ENCODE assay signal across 22 mouse cellular contexts in the genomic region with DNA sequence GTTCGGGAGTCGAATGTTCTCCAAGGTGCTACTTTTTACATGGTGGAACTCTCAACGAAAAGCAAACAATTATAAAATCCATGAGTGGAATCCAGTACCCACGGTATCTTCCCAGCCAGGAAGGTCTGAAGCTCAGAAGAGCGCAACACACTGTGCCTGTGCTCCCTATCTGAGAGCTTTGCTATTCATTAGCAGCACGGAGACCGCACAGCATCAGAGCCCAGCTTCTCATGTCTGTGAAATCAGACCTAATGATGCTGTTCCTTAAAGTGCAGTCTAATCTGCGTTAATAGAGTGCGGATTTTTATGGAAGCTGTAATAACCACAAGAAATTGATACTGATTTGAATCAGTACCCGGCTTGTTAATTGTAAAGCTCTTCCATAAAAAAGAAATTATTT. TPM values are rescaled to one million over a fixed set of nuclear protein-coding genes. Genes with fewer than 3 reads are reported as not detected.
DNase-seq lines count a peak whose midpoint lies in the region; ATAC-seq and TF ChIP-seq lines count a peak whose summit lies in the region.
"Had no signal": no experiment of that assay in that cellular context is flagged by ENCODE, and none has a peak within 500 bp of the region (broad histone marks: within the 10 kb centered on the region; RNA-seq: fewer than 3 reads in every experiment).

No protein-coding gene starts in this region.

- intact Hi-C loops in gastrocnemius, adult 2 months (cut with DNase I), result no loop called here

- DNase-seq in forebrain, embryonic 14.5 days (ENCODE audit: low spot score), result peak; percentile 13
- no peak for DNase-seq in forebrain, postnatal 0 days
- peak; percentile 3 for DNase-seq in midbrain, postnatal 0 days (ENCODE audit: low spot score)
- DNase-seq in gastrocnemius, adult 2 months, result no peak
- DNase-seq: adrenal gland, postnatal 14 days; cerebellum, adult 2 months; gastrocnemius, postnatal 14 days; heart, adult 2 months had no signal

- no peak overlapping the region for H3K27ac ChIP-seq in forebrain, embryonic 14.5 days (ENCODE audit: low read depth, low read length)
- H3K27ac ChIP-seq in forebrain, postnatal 0 days (ENCODE audit: low read depth, low read length), result no peak overlapping the region
- H3K27ac ChIP-seq in midbrain, postnatal 0 days (ENCODE audit: low read depth, low read length), result no peak overlapping the region
- H3K27ac ChIP-seq in midbrain, embryonic 16.5 days (ENCODE audit: low read length), result no peak overlapping the region
- H3K27ac ChIP-seq in neural tube, embryonic 14.5 days (ENCODE audit: low read depth, low read length), result no peak overlapping the region
- no peak overlapping the region for H3K27ac ChIP-seq in gastrocnemius, adult 2 months
- H3K27ac ChIP-seq: embryonic facial prominence, embryonic 15.5 days; forebrain, embryonic 15.5 days; heart, adult 2 months; hindbrain, embryonic 10.5 days had no signal

- no peaks in the 10 kb centered on the region for H3K9me3 ChIP-seq in forebrain, embryonic 14.5 days (replicated peaks; ENCODE audit: control insufficient read depth, low read length)
- no peaks in the 10 kb centered on the region for H3K9me3 ChIP-seq in forebrain, postnatal 0 days (ENCODE audit: low read length)
- H3K9me3 ChIP-seq in midbrain, postnatal 0 days (ENCODE audit: low read length), result no peaks in the 10 kb centered on the region
- no peaks in the 10 kb centered on the region for H3K9me3 ChIP-seq in midbrain, embryonic 16.5 days (replicated peaks; ENCODE audit: control insufficient read depth, low read length, poor library complexity, severe bottlenecking)
- H3K9me3 ChIP-seq in neural tube, embryonic 14.5 days (ENCODE audit: control insufficient read depth, low read length), result no peaks in the 10 kb centered on the region
- H3K9me3 ChIP-seq: embryonic facial prominence, embryonic 15.5 days; forebrain, embryonic 15.5 days; heart, embryonic 12.5 days; hindbrain, embryonic 10.5 days had no signal

- no peaks in the 10 kb centered on the region for H3K36me3 ChIP-seq in forebrain, embryonic 14.5 days (ENCODE audit: control insufficient read depth, insufficient read depth, low read length)
- H3K36me3 ChIP-seq in forebrain, postnatal 0 days (ENCODE audit: insufficient read depth), result no peaks in the 10 kb centered on the region
- no peaks in the 10 kb centered on the region for H3K36me3 ChIP-seq in midbrain, postnatal 0 days (ENCODE audit: insufficient read depth, low read length)
- H3K36me3 ChIP-seq in midbrain, embryonic 16.5 days (ENCODE audit: control insufficient read depth, insufficient read depth, low read length), result no peaks in the 10 kb centered on the region
- H3K36me3 ChIP-seq in neural tube, embryonic 14.5 days (ENCODE audit: control insufficient read depth, insufficient read depth, low read length), result no peaks in the 10 kb centered on the region
- H3K36me3 ChIP-seq: embryonic facial prominence, embryonic 15.5 days; forebrain, embryonic 15.5 days; heart, embryonic 12.5 days; hindbrain, embryonic 10.5 days had no signal

- no peak overlapping the region for H3K4me3 ChIP-seq in forebrain, embryonic 14.5 days (ENCODE audit: low read depth, low read length)
- H3K4me3 ChIP-seq in forebrain, postnatal 0 days (ENCODE audit: low read depth, low read length), result no peak overlapping the region
- no peak overlapping the region for H3K4me3 ChIP-seq in midbrain, postnatal 0 days (ENCODE audit: low read depth, low read length)
- H3K4me3 ChIP-seq in midbrain, embryonic 16.5 days (ENCODE audit: low read depth, low read length), result no peak overlapping the region
- H3K4me3 ChIP-seq in neural tube, embryonic 14.5 days (ENCODE audit: low read depth, low read length), result no peak overlapping the region
- no peak overlapping the region for H3K4me3 ChIP-seq in gastrocnemius, adult 2 months
- H3K4me3 ChIP-seq: embryonic facial prominence, embryonic 15.5 days; erythroblast, embryonic 14.5 days; forebrain, embryonic 15.5 days; heart, adult 2 months; heart, embryonic 12.5 days; hindbrain, embryonic 10.5 days had no signal

- H3K27me3 ChIP-seq in forebrain, embryonic 14.5 days (replicated peaks; ENCODE audit: control insufficient read depth, insufficient read depth, low read length), result no peaks in the 10 kb centered on the region
- H3K27me3 ChIP-seq in forebrain, postnatal 0 days (ENCODE audit: insufficient read depth, low read length), result no peaks in the 10 kb centered on the region
- H3K27me3 ChIP-seq in midbrain, postnatal 0 days (ENCODE audit: insufficient read depth, low read length), result no peaks in the 10 kb centered on the region
- no peaks in the 10 kb centered on the region for H3K27me3 ChIP-seq in midbrain, embryonic 16.5 days (ENCODE audit: control insufficient read depth, insufficient read depth, low read depth, low read length)
- H3K27me3 ChIP-seq in neural tube, embryonic 14.5 days (ENCODE audit: control insufficient read depth, insufficient read depth, low read length), result no peaks in the 10 kb centered on the region
- H3K27me3 ChIP-seq: CH12.LX; embryonic facial prominence, embryonic 15.5 days; forebrain, embryonic 15.5 days; heart, embryonic 12.5 days; Patski had no signal

- H3K9ac ChIP-seq in forebrain, embryonic 14.5 days (ENCODE audit: low read length), result no peak overlapping the region
- H3K9ac ChIP-seq in forebrain, postnatal 0 days, result no peak overlapping the region
- H3K9ac ChIP-seq in midbrain, postnatal 0 days (replicated peaks; ENCODE audit: low read length, poor library complexity, severe bottlenecking), result no peak overlapping the region
- no peak overlapping the region for H3K9ac ChIP-seq in midbrain, embryonic 16.5 days (ENCODE audit: low read depth, low read length)
- no peak overlapping the region for H3K9ac ChIP-seq in neural tube, embryonic 14.5 days (replicated peaks; ENCODE audit: low read depth, low read length)
- H3K9ac ChIP-seq: embryonic facial prominence, embryonic 15.5 days; forebrain, embryonic 15.5 days; heart, embryonic 12.5 days had no signal

- H3K4me2 ChIP-seq in forebrain, embryonic 14.5 days (ENCODE audit: low read length), result no peak overlapping the region
- H3K4me2 ChIP-seq in forebrain, postnatal 0 days (ENCODE audit: low read depth), result no peak overlapping the region
- no peak overlapping the region for H3K4me2 ChIP-seq in midbrain, postnatal 0 days (ENCODE audit: low read depth, low read length, poor library complexity, severe bottlenecking)
- H3K4me2 ChIP-seq in midbrain, embryonic 16.5 days (ENCODE audit: low read length), result no peak overlapping the region
- no peak overlapping the region for H3K4me2 ChIP-seq in neural tube, embryonic 14.5 days (ENCODE audit: low read depth, low read length)
- H3K4me2 ChIP-seq: embryonic facial prominence, embryonic 15.5 days; forebrain, embryonic 15.5 days; heart, embryonic 12.5 days had no signal

- WGBS in forebrain, embryonic 14.5 days, result 77% methylated on average over 10 of the region's 10 CpGs
- WGBS in forebrain, postnatal 0 days, result 73% methylated on average over 10 of the region's 10 CpGs
- 79% methylated on average over 10 of the region's 10 CpGs for WGBS in midbrain, postnatal 0 days
- WGBS in midbrain, embryonic 16.5 days, result 80% methylated on average over 10 of the region's 10 CpGs
- WGBS in neural tube, embryonic 14.5 days, result 81% methylated on average over 10 of the region's 10 CpGs

- no peak for ATAC-seq in forebrain, embryonic 14.5 days
- ATAC-seq in forebrain, postnatal 0 days, result no peak
- no peak for ATAC-seq in midbrain, postnatal 0 days (ENCODE audit: low FRiP score)
- no peak for ATAC-seq in midbrain, embryonic 16.5 days
- peak; percentile 65; the same call in 1 of the 2 replicates for ATAC-seq in neural tube, embryonic 14.5 days (ENCODE audit: low read depth)
- no peak for ATAC-seq in inflammation-experienced regulatory T-cells, adult 6 months
- ATAC-seq: activated CD4-positive, CD25-positive, alpha-beta regulatory T cell, adult 4 months; forebrain, embryonic 15.5 days; intestine, embryonic 16.5 days; Patski had no signal

- no peak for TF ChIP-seq CTCF in forebrain, postnatal 0 days (IDR thresholded peaks at IDR 0.05; ENCODE audit: low read depth)
- TF ChIP-seq CTCF in midbrain, postnatal 0 days (IDR thresholded peaks at IDR 0.05), result no peak
- no peak for TF ChIP-seq CTCF in gastrocnemius, adult 2 months (IDR thresholded peaks at IDR 0.05)

- no peaks in the 10 kb centered on the region for H3K4me1 ChIP-seq in forebrain, embryonic 14.5 days (ENCODE audit: control insufficient read depth, insufficient read depth, low read length)
- no peaks in the 10 kb centered on the region for H3K4me1 ChIP-seq in forebrain, postnatal 0 days (ENCODE audit: insufficient read depth)
- H3K4me1 ChIP-seq in midbrain, postnatal 0 days (ENCODE audit: insufficient read depth, low read length), result no peaks in the 10 kb centered on the region
- H3K4me1 ChIP-seq in midbrain, embryonic 16.5 days (ENCODE audit: control insufficient read depth, insufficient read depth, low read length), result no peaks in the 10 kb centered on the region
- no peaks in the 10 kb centered on the region for H3K4me1 ChIP-seq in neural tube, embryonic 14.5 days (ENCODE audit: control insufficient read depth, insufficient read depth, low read length)
- H3K4me1 ChIP-seq: embryonic facial prominence, embryonic 15.5 days; forebrain, embryonic 15.5 days; heart, embryonic 12.5 days; hindbrain, embryonic 10.5 days had no signal

RNA-seq across cellular contexts. Expression of a gene that starts 41.3 kb away (rescaled TPM):
- polyA plus RNA-seq in forebrain, embryonic 14.5 days (2014; fragmentation: Nextera tagmentation; extraction: Ambion mirVana), result not detected in 2 replicates
- not detected in 2 replicates for total RNA-seq in forebrain, postnatal 0 days (2014; rRNA removed)
- polyA plus RNA-seq in forebrain, postnatal 0 days (2015; fragmentation: Nextera tagmentation; extraction: Ambion mirVana), result not detected in 2 replicates
- not detected in 2 replicates for total RNA-seq in midbrain, postnatal 0 days (2014; rRNA removed)
- polyA plus RNA-seq in midbrain, postnatal 0 days (2015; fragmentation: Nextera tagmentation; extraction: Ambion mirVana), result not detected in 2 replicates
- polyA plus RNA-seq in midbrain, embryonic 16.5 days (2015; fragmentation: Nextera tagmentation; extraction: Ambion mirVana), result not detected in 2 replicates
- not detected in 2 replicates for polyA plus RNA-seq in neural tube, embryonic 14.5 days (2014; fragmentation: Nextera tagmentation; extraction: Ambion mirVana)
- total RNA-seq in gastrocnemius, adult 2 months (2021), result not detected
- not detected for polyA plus RNA-seq in inflammation-experienced regulatory T-cells, adult 6 months (2017; shearing (Covaris generic))
- total RNA-seq: CH12.LX had no signal
- polyA plus RNA-seq: activated CD4-positive, CD25-positive, alpha-beta regulatory T cell, adult 4 months; cerebellum, adult 2 months; embryonic facial prominence, embryonic 11.5 days; embryonic facial prominence, embryonic 15.5 days; erythroblast, embryonic 14.5 days; forebrain, embryonic 15.5 days; heart, adult 2 months; heart, embryonic 12.5 days; heart, embryonic 16.5 days; hindbrain, embryonic 10.5 days; Patski had no signal

Comparison
In these comparisons a context has a peak if more than half of its experiments do, and no peak if none do; other contexts are left out.
1. DNase-seq: peak in forebrain, embryonic 14.5 days (single experiment) and midbrain, postnatal 0 days (single experiment); none in forebrain, postnatal 0 days (single experiment) and gastrocnemius, adult 2 months (single experiment).